Mouse (Mus musculus) cerebellum, adult 18-20 months (tissue): ENCODE data around the gene Gpr176.
"Not testable (repeated sequence)": the region's sequence is repeated elsewhere in the genome, so short reads cannot be mapped to it uniquely, and the experiment has no call there.

Experiments
- DNase-seq, 2 experiments: peaks; one replicate each; pipeline ENCODE4 v3.0.0; 2021

Gpr176 gene

GRCm38 (mm10) chr2:118298601-118299000, 74.6 kb downstream of the Gpr176 start:
- no peak for DNase-seq

- no peak for DNase-seq
Measured at GRCm38 (mm10) chr2:118297966-118298365, 75.3 kb downstream of the Gpr176 start.

- DNase-seq = no peak
Measured at GRCm38 (mm10) chr2:118295505-118295904, 77.7 kb downstream of the Gpr176 start.

GRCm38 (mm10) chr2:118293583-118293982, 79.6 kb downstream of the Gpr176 start:
- no peak for DNase-seq

GRCm38 (mm10) chr2:118289066-118289460, 84.2 kb downstream of the Gpr176 start:
- DNase-seq = not testable (repeated sequence)

GRCm38 (mm10) chr2:118288326-118289065, 84.7 kb downstream of the Gpr176 start:
- DNase-seq = no peak

- DNase-seq = no peak
Measured at GRCm38 (mm10) chr2:118287678-118288077, 85.5 kb downstream of the Gpr176 start.

- DNase-seq = no peak
Measured at GRCm38 (mm10) chr2:118282467-118282866, 90.8 kb downstream of the Gpr176 start.

- peak; percentile 35 to 49 for DNase-seq
Measured at GRCm38 (mm10) chr2:118278249-118278648, 95.0 kb downstream of the Gpr176 start.

GRCm38 (mm10) chr2:118271606-118272005, 101.6 kb downstream of the Gpr176 start:
- DNase-seq = no peak

GRCm38 (mm10) chr2:118270213-118270612, 103.0 kb downstream of the Gpr176 start:
- DNase-seq = no peak

- no peak for DNase-seq
Measured at GRCm38 (mm10) chr2:118263914-118264201, 109.4 kb downstream of the Gpr176 start.

- peak; percentile 64 to 68 for DNase-seq
Measured at GRCm38 (mm10) chr2:118263151-118263913, 109.9 kb downstream of the Gpr176 start.

- no peak for DNase-seq
Measured at GRCm38 (mm10) chr2:118262673-118263072, 110.5 kb downstream of the Gpr176 start.

- no peak for DNase-seq
Measured at GRCm38 (mm10) chr2:118259746-118260145, 113.5 kb downstream of the Gpr176 start.

GRCm38 (mm10) chr2:118257094-118257493, 116.1 kb downstream of the Gpr176 start:
- DNase-seq = no peak

GRCm38 (mm10) chr2:118256621-118257053, 116.6 kb downstream of the Gpr176 start, which contains the start of gene Fsip1:
Gene Fsip1, minus strand, starts transcription at chr2:118256966.
- DNase-seq = peak; percentile 16

GRCm38 (mm10) chr2:118254516-118254915, 118.7 kb downstream of the Gpr176 start:
- DNase-seq = no peak

- DNase-seq = no peak
Measured at GRCm38 (mm10) chr2:118248966-118249365, 124.3 kb downstream of the Gpr176 start.

- DNase-seq = no peak
Measured at GRCm38 (mm10) chr2:118248016-118248415, 125.2 kb downstream of the Gpr176 start.

GRCm38 (mm10) chr2:118245914-118246313, 127.3 kb downstream of the Gpr176 start:
- DNase-seq = peak; percentile 72 to 75

GRCm38 (mm10) chr2:118236196-118236595, 137.0 kb downstream of the Gpr176 start:
- no peak for DNase-seq

- no peak for DNase-seq
Measured at GRCm38 (mm10) chr2:118235614-118236013, 137.6 kb downstream of the Gpr176 start.

- DNase-seq = no peak
Measured at GRCm38 (mm10) chr2:118230544-118230943, 142.7 kb downstream of the Gpr176 start.
